Mouse (Mus musculus) forebrain, embryonic 13.5 days (tissue): ENCODE measurements around the gene Gm28374. TPM values are rescaled to one million over a fixed set of nuclear protein-coding genes. Genes with fewer than 3 reads are reported as not detected.

Source experiments
- ATAC-seq: fragments of 200-750 bp; cut with Nextera tagmentation; 2 replicates; pipeline ENCODE4 v1.8.0; 2017
- H3K27ac ChIP-seq: fragments of 300-500 bp; sonication (generic); 2 replicates; pipeline ENCODE4 v1.5.1; 2015; ENCODE audit warnings: inconsistent platforms, mild to moderate bottlenecking, moderate library complexity
- H3K27me3 ChIP-seq: fragments of 300-500 bp; sonication (generic); 2 replicates; pipeline ENCODE4 v1.6.1; 2015; ENCODE audit warnings: mild to moderate bottlenecking, inconsistent platforms
- H3K36me3 ChIP-seq: fragments of 300-500 bp; sonication (generic); 2 replicates; pipeline ENCODE4 v1.6.1; 2015; ENCODE audit warnings: mild to moderate bottlenecking, inconsistent platforms; ENCODE audit not compliant: poor library complexity, severe bottlenecking
- H3K4me1 ChIP-seq: fragments of 300-500 bp; sonication (generic); 2 replicates; pipeline ENCODE4 v1.6.1; 2015; ENCODE audit warnings: inconsistent platforms
- H3K4me2 ChIP-seq: fragments of 300-500 bp; sonication (generic); 2 replicates; pipeline ENCODE4 v1.6.1; 2015; ENCODE audit warnings: inconsistent platforms, mild to moderate bottlenecking, moderate library complexity
- H3K4me3 ChIP-seq: fragments of 300-500 bp; sonication (generic); 2 replicates; pipeline ENCODE4 v1.5.1; 2015; ENCODE audit warnings: mild to moderate bottlenecking, inconsistent platforms
- H3K9ac ChIP-seq: fragments of 300-500 bp; sonication (generic); 2 replicates; pipeline ENCODE4 v1.6.1; 2015; ENCODE audit warnings: mild to moderate bottlenecking, inconsistent platforms
- H3K9me3 ChIP-seq: fragments of 300-500 bp; sonication (generic); replicated peaks from 2 replicates; pipeline ENCODE4 v1.6.1; 2016; ENCODE audit warnings: inconsistent platforms
- WGBS: fragments of 180-500 bp; shearing (Covaris S2); methylation state at CpG from one replicate; pipeline ENCODE4 v1.1.7; 2015; 5-methylcytosine and 5-hydroxymethylcytosine counted together
- microRNA-seq: library from miRNA; unstranded; fragments of <30 nt; microRNA quantifications from one replicate; pipeline ENCODE4, GENCODE M21; 2016
- polyA plus RNA-seq: library from polyadenylated mRNA; unstranded; fragments of >200 nt; fragmentation: Nextera tagmentation; extraction: Ambion mirVana; gene quantifications from 2 replicates; pipeline ENCODE4 v1.2.1, GENCODE M21; 2015

Gm28374 gene
- polyA plus RNA-seq, 1 experiment from 2014 or later: 3.1 TPM

DNA sequence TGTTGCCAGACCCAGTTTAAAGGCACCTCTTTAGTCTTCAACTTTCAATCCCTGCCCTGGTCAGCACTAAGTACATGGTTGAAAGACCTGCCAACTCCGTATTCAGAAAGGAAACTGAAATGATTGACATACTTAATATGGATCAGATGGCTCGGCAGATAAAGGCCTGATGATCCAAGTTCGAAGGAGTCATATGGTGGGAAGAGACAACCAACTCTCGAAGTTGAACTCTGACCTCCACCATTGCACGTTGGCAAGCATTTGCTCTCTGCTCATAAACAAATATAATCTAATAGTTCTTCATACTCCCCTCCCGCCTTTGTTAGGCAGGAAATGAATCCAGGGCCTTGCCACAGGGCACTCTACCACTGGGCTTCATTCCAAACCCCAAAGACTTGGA, 53.1 kb downstream of the Gm28374 start:
- no peaks in the 10 kb centered on the region for H3K9me3 ChIP-seq

More for the DNA sequence above, 53.1 kb downstream of the Gm28374 start:
- H3K27ac ChIP-seq: no peak overlapping the region
- H3K36me3 ChIP-seq: no peaks in the 10 kb centered on the region
- ATAC-seq: no peak
- H3K4me1 ChIP-seq: no peaks in the 10 kb centered on the region
- no peak overlapping the region for H3K9ac ChIP-seq
- H3K4me3 ChIP-seq: no peak overlapping the region
- H3K4me2 ChIP-seq: no peak overlapping the region
- WGBS: 88% methylated on average over 6 of the region's 6 CpGs
- no peaks in the 10 kb centered on the region for H3K27me3 ChIP-seq

Small RNAs within 50 kb of the gene (microRNA-seq; reads per million reads assigned to microRNA genes)
- gene Mir6988: 1.1 reads per million

Other genes with a start within 250 kb of the Gm28374 start
- gene Frmd8, start 207.0 kb downstream of the Gm28374 start, polyA plus RNA-seq: 21.7 and 26.2 TPM in 2 replicates
- gene Slc25a45, start 204.4 kb downstream of the Gm28374 start, polyA plus RNA-seq: 1.2 and 1.4 TPM in 2 replicates
- 13.1 and 15.5 TPM in 2 replicates for gene Tigd3, start 188.1 kb downstream of the Gm28374 start, polyA plus RNA-seq
- gene Dpf2, start 169.2 kb downstream of the Gm28374 start, polyA plus RNA-seq: 147 and 169 TPM in 2 replicates
- 4.2 and 4.6 TPM in 2 replicates for gene Cdc42ep2, start 157.4 kb downstream of the Gm28374 start, polyA plus RNA-seq
- gene Pola2, start 118.1 kb downstream of the Gm28374 start, polyA plus RNA-seq: 52.6 and 55.9 TPM in 2 replicates
- not detected in 2 replicates for gene Slc22a20, start 96.1 kb downstream of the Gm28374 start, polyA plus RNA-seq
- 1.0 and 1.1 TPM in 2 replicates for gene Capn1, start 66.4 kb downstream of the Gm28374 start, polyA plus RNA-seq
- 23.8 and 26.0 TPM in 2 replicates for gene Syvn1, start 35.7 kb downstream of the Gm28374 start, polyA plus RNA-seq
- gene Mrpl49, start 24.5 kb downstream of the Gm28374 start, polyA plus RNA-seq: 75.6 and 80.7 TPM in 2 replicates
- 677 and 758 TPM in 2 replicates for gene Fau, start 24.4 kb downstream of the Gm28374 start, polyA plus RNA-seq
- gene Znhit2, start 21.1 kb downstream of the Gm28374 start, polyA plus RNA-seq: 31.1 and 33.7 TPM in 2 replicates
- gene Tm7sf2, start 13.9 kb downstream of the Gm28374 start, polyA plus RNA-seq: 28.3 and 30.3 TPM in 2 replicates
- gene Vps51, start 5.0 kb downstream of the Gm28374 start, polyA plus RNA-seq: 70.7 and 85.7 TPM in 2 replicates
- gene Tmem262, start 2.2 kb downstream of the Gm28374 start, polyA plus RNA-seq: not detected in 2 replicates
- 71.7 and 76.6 TPM in 2 replicates for gene Zfpl1, start 2.7 kb upstream of the Gm28374 start, polyA plus RNA-seq
- 44.6 and 45.8 TPM in 2 replicates for gene Cdca5, start 2.7 kb upstream of the Gm28374 start, polyA plus RNA-seq
- 0.36 and 0.63 TPM in 2 replicates for gene AC131692.1, start 12.2 kb upstream of the Gm28374 start, polyA plus RNA-seq
- gene Naaladl1, start 23.5 kb upstream of the Gm28374 start, polyA plus RNA-seq: 0.43 and 0.87 TPM in 2 replicates
- 45.4 and 46.4 TPM in 2 replicates for gene Sac3d1, start 36.4 kb upstream of the Gm28374 start, polyA plus RNA-seq
- 32.5 and 35.0 TPM in 2 replicates for gene Snx15, start 46.0 kb upstream of the Gm28374 start, polyA plus RNA-seq
- not detected in 2 replicates for gene Batf2, start 58.7 kb upstream of the Gm28374 start, polyA plus RNA-seq
- 86.1 and 87.1 TPM in 2 replicates for gene Arl2, start 59.3 kb upstream of the Gm28374 start, polyA plus RNA-seq
- gene Majin, start 102.1 kb upstream of the Gm28374 start, polyA plus RNA-seq: not detected in 2 replicates
- gene Gpha2, start 144.1 kb upstream of the Gm28374 start, polyA plus RNA-seq: 0.31 TPM in 1 of 2 replicates, not detected in the other
- 53.7 and 58.8 TPM in 2 replicates for gene Ppp2r5b, start 153.6 kb upstream of the Gm28374 start, polyA plus RNA-seq
- gene Atg2a, start 159.4 kb upstream of the Gm28374 start, polyA plus RNA-seq: 8.9 and 9.7 TPM in 2 replicates
- 74.3 and 75.6 TPM in 2 replicates for gene Ehd1, start 194.5 kb upstream of the Gm28374 start, polyA plus RNA-seq
- gene Cdc42bpg, start 224.2 kb upstream of the Gm28374 start, polyA plus RNA-seq: 0.22 and 0.39 TPM in 2 replicates